In genomic region chr4:148075259-148075658, GRCm38 (mm10) we compare ENCODE assay signal across 8 mouse cellular contexts. TPM values are rescaled to one million over a fixed set of nuclear protein-coding genes. Genes with fewer than 3 reads are reported as not detected.
DNase-seq lines count a peak whose midpoint lies in the region; ATAC-seq lines count a peak whose summit lies in the region.

No protein-coding gene starts in this region.

- ATAC-seq in embryonic facial prominence, embryonic 15.5 days (ENCODE audit: insufficient number of reproducible peaks, low FRiP score, low TSS enrichment, low read depth), result no peak
- 0 out of 2 replicates have a peak, but pooled peaks have one; percentile 44 for ATAC-seq in heart, embryonic 11.5 days (replicated peaks; ENCODE audit: insufficient number of reproducible peaks, low FRiP score, low TSS enrichment)
- ATAC-seq in limb, embryonic 15.5 days (ENCODE audit: insufficient number of reproducible peaks, low FRiP score, low TSS enrichment, low read depth), result no peak
- ATAC-seq in midbrain, embryonic 14.5 days (ENCODE audit: low FRiP score, low TSS enrichment), result no peak

- no peaks in the 10 kb centered on the region for H3K9me3 ChIP-seq in embryonic facial prominence, embryonic 15.5 days (replicated peaks)
- no peaks in the 10 kb centered on the region for H3K9me3 ChIP-seq in heart, embryonic 11.5 days (replicated peaks; ENCODE audit: control insufficient read depth, low read length)
- no peaks in the 10 kb centered on the region for H3K9me3 ChIP-seq in limb, embryonic 15.5 days
- H3K9me3 ChIP-seq in midbrain, embryonic 14.5 days (ENCODE audit: control insufficient read depth, low read length), result no peaks in the 10 kb centered on the region

- no peak overlapping the region for H3K9ac ChIP-seq in embryonic facial prominence, embryonic 15.5 days
- H3K9ac ChIP-seq in heart, embryonic 11.5 days (ENCODE audit: low read depth, low read length), result no peak overlapping the region
- H3K9ac ChIP-seq in limb, embryonic 15.5 days, result no peak overlapping the region
- no peak overlapping the region for H3K9ac ChIP-seq in midbrain, embryonic 14.5 days (replicated peaks; ENCODE audit: low read length)

- peaks cover 6% of the 10 kb centered on the region; the same call in 1 of the 2 replicates for H3K36me3 ChIP-seq in embryonic facial prominence, embryonic 15.5 days
- peaks cover 2% of the 10 kb centered on the region; the same call in 1 of the 2 replicates for H3K36me3 ChIP-seq in heart, embryonic 11.5 days (ENCODE audit: control insufficient read depth, insufficient read depth, low read length)
- peaks cover 11% of the 10 kb centered on the region for H3K36me3 ChIP-seq in limb, embryonic 15.5 days
- no peaks in the 10 kb centered on the region for H3K36me3 ChIP-seq in midbrain, embryonic 14.5 days (ENCODE audit: control insufficient read depth, insufficient read depth, low read length)

- H3K4me2 ChIP-seq in embryonic facial prominence, embryonic 15.5 days (replicated peaks), result peak overlapping the region; percentile 51
- H3K4me2 ChIP-seq in heart, embryonic 11.5 days, result peak overlapping the region; percentile 54
- peak overlapping the region; percentile 46 for H3K4me2 ChIP-seq in limb, embryonic 15.5 days
- H3K4me2 ChIP-seq in midbrain, embryonic 14.5 days (ENCODE audit: low read length), result peak overlapping the region; percentile 54

- WGBS in embryonic facial prominence, embryonic 15.5 days, result 32% methylated on average over 21 of the region's 21 CpGs
- 30% methylated on average over 21 of the region's 21 CpGs for WGBS in heart, embryonic 11.5 days (ENCODE audit: insufficient replicate concordance)
- 22% methylated on average over 21 of the region's 21 CpGs for whole genome bisulfite sequencing in limb, embryonic 15.5 days
- 37% methylated on average over 21 of the region's 21 CpGs for WGBS in midbrain, embryonic 14.5 days

- H3K27ac ChIP-seq in embryonic facial prominence, embryonic 15.5 days (replicated peaks), result no peak overlapping the region
- no peak overlapping the region for H3K27ac ChIP-seq in heart, embryonic 11.5 days (ENCODE audit: low read depth, low read length)
- H3K27ac ChIP-seq in limb, embryonic 15.5 days, result peak overlapping the region; percentile 5; the same call in 1 of the 2 replicates
- H3K27ac ChIP-seq in midbrain, embryonic 14.5 days (replicated peaks; ENCODE audit: low read depth, low read length), result no peak overlapping the region

- peaks cover 6% of the 10 kb centered on the region; the same call in 1 of the 2 replicates for H3K4me1 ChIP-seq in embryonic facial prominence, embryonic 15.5 days
- H3K4me1 ChIP-seq in heart, embryonic 11.5 days (ENCODE audit: control insufficient read depth, insufficient read depth, low read length), result no peaks in the 10 kb centered on the region
- peaks cover 12% of the 10 kb centered on the region for H3K4me1 ChIP-seq in limb, embryonic 15.5 days
- 0 out of 2 replicates have a peak, but pooled peaks cover 4% of the 10 kb centered on the region for H3K4me1 ChIP-seq in midbrain, embryonic 14.5 days (ENCODE audit: control insufficient read depth, insufficient read depth, low read length)

- no peaks in the 10 kb centered on the region for H3K27me3 ChIP-seq in embryonic facial prominence, embryonic 15.5 days
- no peaks in the 10 kb centered on the region; the same call in 1 of the 2 replicates for H3K27me3 ChIP-seq in heart, embryonic 11.5 days (ENCODE audit: control insufficient read depth, insufficient read depth, low read length)
- no peaks in the 10 kb centered on the region for H3K27me3 ChIP-seq in limb, embryonic 15.5 days
- no peaks in the 10 kb centered on the region for H3K27me3 ChIP-seq in midbrain, embryonic 14.5 days (ENCODE audit: control insufficient read depth, insufficient read depth, low read length)

- DNase-seq in cerebellum, adult 18-20 months, result peak; percentile 47 to 50
- no peak for DNase-seq in cerebellum, adult 8-10 months
- peak; percentile 78 for DNase-seq in kidney, adult 9 months
- DNase-seq in midbrain, embryonic 14.5 days, result peak; percentile 87
- DNase-seq in spleen, adult 18-20 months, result peak; percentile 46 to 69

- peak overlapping the region; percentile 38 for H3K4me3 ChIP-seq in embryonic facial prominence, embryonic 15.5 days (replicated peaks)
- H3K4me3 ChIP-seq in heart, embryonic 11.5 days (ENCODE audit: low read depth, low read length), result peak overlapping the region; percentile 28
- peak overlapping the region; percentile 33 for H3K4me3 ChIP-seq in limb, embryonic 15.5 days
- 0 out of 2 replicates have a peak overlapping the region, but pooled peaks have one; percentile 12 for H3K4me3 ChIP-seq in midbrain, embryonic 14.5 days (replicated peaks; ENCODE audit: low read depth, low read length)

RNA-seq across cellular contexts. Expression of gene Agtrap, which starts 12.6 kb away (rescaled TPM):
- 14.2 and 15.6 TPM in 2 replicates for polyA plus RNA-seq in embryonic facial prominence, embryonic 15.5 days (2015; fragmentation: Nextera tagmentation; extraction: Ambion mirVana)
- 12.7 and 17.6 TPM in 2 replicates for polyA plus RNA-seq in heart, embryonic 11.5 days (2014; fragmentation: Nextera tagmentation; extraction: Ambion mirVana)
- polyA plus RNA-seq in limb, embryonic 15.5 days (2015; fragmentation: Nextera tagmentation; extraction: Ambion mirVana), result 14.8 and 15.9 TPM in 2 replicates
- polyA plus RNA-seq in midbrain, embryonic 14.5 days (2014; fragmentation: Nextera tagmentation; extraction: Ambion mirVana), result 3.7 and 6.3 TPM in 2 replicates

RNA-seq across cellular contexts. Expression of gene Mthfr, which starts 36.4 kb away (rescaled TPM):
- 21.3 and 24.9 TPM in 2 replicates for polyA plus RNA-seq in embryonic facial prominence, embryonic 15.5 days (2015; fragmentation: Nextera tagmentation; extraction: Ambion mirVana)
- 8.9 and 10.4 TPM in 2 replicates for polyA plus RNA-seq in heart, embryonic 11.5 days (2014; fragmentation: Nextera tagmentation; extraction: Ambion mirVana)
- 23.0 and 24.7 TPM in 2 replicates for polyA plus RNA-seq in limb, embryonic 15.5 days (2015; fragmentation: Nextera tagmentation; extraction: Ambion mirVana)
- 16.9 and 25.4 TPM in 2 replicates for polyA plus RNA-seq in midbrain, embryonic 14.5 days (2014; fragmentation: Nextera tagmentation; extraction: Ambion mirVana)

RNA-seq across cellular contexts. Expression of gene Clcn6, which starts 36.6 kb away (rescaled TPM):
- 6.3 and 7.6 TPM in 2 replicates for polyA plus RNA-seq in embryonic facial prominence, embryonic 15.5 days (2015; fragmentation: Nextera tagmentation; extraction: Ambion mirVana)
- 6.3 and 7.3 TPM in 2 replicates for polyA plus RNA-seq in heart, embryonic 11.5 days (2014; fragmentation: Nextera tagmentation; extraction: Ambion mirVana)
- 6.5 and 6.8 TPM in 2 replicates for polyA plus RNA-seq in limb, embryonic 15.5 days (2015; fragmentation: Nextera tagmentation; extraction: Ambion mirVana)
- 26.4 and 26.9 TPM in 2 replicates for polyA plus RNA-seq in midbrain, embryonic 14.5 days (2014; fragmentation: Nextera tagmentation; extraction: Ambion mirVana)

RNA-seq across cellular contexts. Expression of gene Mad2l2, which starts 54.9 kb away (rescaled TPM):
- polyA plus RNA-seq in embryonic facial prominence, embryonic 15.5 days (2015; fragmentation: Nextera tagmentation; extraction: Ambion mirVana), result 52.7 and 53.1 TPM in 2 replicates
- polyA plus RNA-seq in heart, embryonic 11.5 days (2014; fragmentation: Nextera tagmentation; extraction: Ambion mirVana), result 45.3 and 47.2 TPM in 2 replicates
- polyA plus RNA-seq in limb, embryonic 15.5 days (2015; fragmentation: Nextera tagmentation; extraction: Ambion mirVana), result 47.7 and 48.4 TPM in 2 replicates
- 122 and 133 TPM in 2 replicates for polyA plus RNA-seq in midbrain, embryonic 14.5 days (2014; fragmentation: Nextera tagmentation; extraction: Ambion mirVana)

RNA-seq across cellular contexts. Expression of gene Draxin, which starts 55.2 kb away (rescaled TPM):
- 0.63 and 0.79 TPM in 2 replicates for polyA plus RNA-seq in embryonic facial prominence, embryonic 15.5 days (2015; fragmentation: Nextera tagmentation; extraction: Ambion mirVana)
- 0.06 and 0.16 TPM in 2 replicates for polyA plus RNA-seq in heart, embryonic 11.5 days (2014; fragmentation: Nextera tagmentation; extraction: Ambion mirVana)
- 0.22 and 0.29 TPM in 2 replicates for polyA plus RNA-seq in limb, embryonic 15.5 days (2015; fragmentation: Nextera tagmentation; extraction: Ambion mirVana)
- 21.8 and 24.7 TPM in 2 replicates for polyA plus RNA-seq in midbrain, embryonic 14.5 days (2014; fragmentation: Nextera tagmentation; extraction: Ambion mirVana)
